Mouse (Mus musculus) CH12.LX (cell line): ENCODE measurements around the gene Gm20388. TPM values are rescaled to one million over a fixed set of nuclear protein-coding genes. Genes with fewer than 3 reads are reported as not detected.

Experiments
- DNase-seq: peaks from one replicate; pipeline ENCODE4 v3.0.0-alpha.2; 2013; ENCODE audit errors: extremely low read depth
- H3K27ac ChIP-seq: 2 replicates; pipeline ENCODE4 v1.5.1; 2012; ENCODE audit warnings: low read depth, mild to moderate bottlenecking, control low read depth, moderate library complexity; ENCODE audit not compliant: insufficient read depth
- H3K27me3 ChIP-seq: replicated peaks from 2 replicates; pipeline ENCODE3; 2012; ENCODE audit warnings: inconsistent platforms
- H3K36me3 ChIP-seq, 2 experiments: replicated peaks in 1 of 2; 2 replicates each; pipeline versions ENCODE3 to v1.6.1; 2012; ENCODE audit warnings: inconsistent platforms in 1 of 2, low read length in 1 of 2, mild to moderate bottlenecking in 1 of 2, mixed read lengths in 1 of 2, moderate library complexity in 1 of 2; ENCODE audit not compliant: control insufficient read depth in 1 of 2, insufficient read depth in 1 of 2
- H3K4me1 ChIP-seq, 2 experiments: 2 replicates each; pipeline ENCODE4 v1.6.1; 2012; ENCODE audit warnings: inconsistent platforms in 1 of 2, moderate library complexity in 1 of 2; ENCODE audit not compliant: insufficient read depth in 2 of 2, control insufficient read depth in 1 of 2
- H3K4me2 ChIP-seq: 2 replicates; pipeline ENCODE4 v1.6.1; 2012; ENCODE audit warnings: low read depth, mild to moderate bottlenecking, control low read depth; ENCODE audit not compliant: poor library complexity, insufficient read depth, severe bottlenecking
- H3K4me3 ChIP-seq, 3 experiments: fragments of 150-350 bp in 1 of 3; sonication (generic) in 1 of 3; replicated peaks in 1 of 3; 2 replicates each; pipeline versions ENCODE3 to v1.5.1; 2011 to 2012; ENCODE audit warnings: low read depth in 2 of 3, low read length in 2 of 3, mild to moderate bottlenecking in 2 of 3, moderate library complexity in 2 of 3, control low read depth in 1 of 3, improper control_type of control experiment in 1 of 3, inconsistent platforms in 1 of 3, mixed read lengths in 1 of 3; ENCODE audit not compliant: poor library complexity in 1 of 3
- H3K79me2 ChIP-seq: replicated peaks from 2 replicates; pipeline ENCODE4 v1.6.1; 2012; ENCODE audit warnings: mild to moderate bottlenecking, moderate library complexity; ENCODE audit not compliant: control insufficient read depth, poor library complexity, insufficient read depth, severe bottlenecking; ENCODE audit errors: extremely low read depth
- H3K9ac ChIP-seq: 2 replicates; pipeline ENCODE4 v1.6.1; 2012; ENCODE audit warnings: low read depth, mild to moderate bottlenecking, control low read depth, moderate library complexity; ENCODE audit not compliant: insufficient read depth
- H3K9me3 ChIP-seq: replicated peaks from 2 replicates; pipeline ENCODE3; 2012; ENCODE audit warnings: low read length, inconsistent platforms, mixed read lengths
- BHLHE40 ChIP-seq: IDR thresholded peaks from 2 replicates; pipeline ENCODE4 v1.6.1; 2011; ENCODE audit warnings: mild to moderate bottlenecking, low read depth, low read length, improper control_type of control experiment
- CHD2 ChIP-seq: IDR thresholded peaks from 2 replicates; pipeline ENCODE4 v1.6.1; 2011; ENCODE audit warnings: low read length, improper control_type of control experiment
- ELF1 ChIP-seq: IDR thresholded peaks from 2 replicates; pipeline ENCODE4 v1.6.1; 2014; ENCODE audit warnings: low read depth, mild to moderate bottlenecking, inconsistent platforms, low read length, improper control_type of control experiment
- EP300 ChIP-seq: IDR thresholded peaks from 2 replicates; pipeline ENCODE4 v1.6.1; 2011; ENCODE audit warnings: low read length, improper control_type of control experiment
- HCFC1 ChIP-seq: IDR thresholded peaks from 2 replicates; pipeline ENCODE4 v1.6.1; 2012; ENCODE audit warnings: low read depth, mild to moderate bottlenecking, inconsistent platforms, low read length, improper control_type of control experiment
- IRF4 ChIP-seq: IDR thresholded peaks from 2 replicates; pipeline ENCODE4 v1.6.1; 2014; ENCODE audit warnings: low read depth, mild to moderate bottlenecking, inconsistent platforms, low read length, improper control_type of control experiment
- KAT2A ChIP-seq: IDR thresholded peaks from 2 replicates; pipeline ENCODE4 v1.6.1; 2012; ENCODE audit warnings: low read length, improper control_type of control experiment, inconsistent platforms; ENCODE audit not compliant: insufficient replicate concordance
- MAFK ChIP-seq: IDR thresholded peaks from 2 replicates; pipeline ENCODE4 v1.6.1; 2011; ENCODE audit warnings: low read length, improper control_type of control experiment; ENCODE audit not compliant: insufficient replicate concordance
- MAX ChIP-seq: IDR thresholded peaks from 2 replicates; pipeline ENCODE4 v1.6.1; 2011; ENCODE audit warnings: low read length, improper control_type of control experiment
- MAZ ChIP-seq: IDR thresholded peaks from 2 replicates; pipeline ENCODE4 v1.6.1; 2012; ENCODE audit warnings: low read depth, mild to moderate bottlenecking, inconsistent platforms, low read length, improper control_type of control experiment, moderate library complexity
- MEF2A ChIP-seq: IDR thresholded peaks from 2 replicates; pipeline ENCODE4 v1.6.1; 2014; ENCODE audit warnings: low read depth, mild to moderate bottlenecking, inconsistent platforms, low read length, improper control_type of control experiment, borderline replicate concordance
- NELFE ChIP-seq: IDR thresholded peaks from 2 replicates; pipeline ENCODE4 v1.6.1; 2011; ENCODE audit warnings: low read depth, low read length, improper control_type of control experiment
- NRF1 ChIP-seq: IDR thresholded peaks from 2 replicates; pipeline ENCODE4 v1.6.1; 2014; ENCODE audit warnings: low read depth, mild to moderate bottlenecking, inconsistent platforms, low read length, improper control_type of control experiment, moderate library complexity
- POLR2A ChIP-seq: IDR thresholded peaks from 2 replicates; pipeline ENCODE4 v1.6.1; 2011; ENCODE audit warnings: low read depth, mild to moderate bottlenecking, improper control_type of control experiment, low read length
- POLR2AphosphoS2 ChIP-seq: IDR thresholded peaks from 2 replicates; pipeline ENCODE4 v1.6.1; 2011; ENCODE audit warnings: low read depth, low read length, improper control_type of control experiment
- SMC3 ChIP-seq: IDR thresholded peaks from 2 replicates; pipeline ENCODE4 v1.6.1; 2011; ENCODE audit warnings: low read depth, low read length, improper control_type of control experiment
- UBTF ChIP-seq: IDR thresholded peaks from 2 replicates; pipeline ENCODE4 v1.6.1; 2012; ENCODE audit warnings: low read depth, mild to moderate bottlenecking, inconsistent platforms, low read length, improper control_type of control experiment, moderate library complexity
- USF1 ChIP-seq: IDR thresholded peaks from 2 replicates; pipeline ENCODE4 v1.6.1; 2014; ENCODE audit warnings: low read depth, mild to moderate bottlenecking, inconsistent platforms, low read length, improper control_type of control experiment
- USF2 ChIP-seq: conservative IDR thresholded peaks from 2 replicates; pipeline ENCODE4 v1.6.1; 2011; ENCODE audit warnings: low read depth, low read length, improper control_type of control experiment
- ZNF384 ChIP-seq: IDR thresholded peaks from 2 replicates; pipeline ENCODE4 v1.6.1; 2012; ENCODE audit warnings: low read depth, low read length, improper control_type of control experiment, inconsistent platforms
- dilution Hi-C: fragments of 300-500 bp; cut with MboI; formaldehyde crosslinking; loops from 2 replicates; pipeline ENCODE4 v1.14.3; 2020; ENCODE audit warnings: low sequenced_read_pairs; ENCODE audit not compliant: extremely low pct_unique_long_range_greater_than_20kb, extremely low pct_ligation_motif_present
- in situ Hi-C: fragments of 300-500 bp; cut with MboI; formaldehyde crosslinking; loops from 3 replicates; pipeline ENCODE4 v1.14.3; 2019; ENCODE audit warnings: low sequenced_read_pairs, low pct_ligation_motif_present, low pct_unique_long_range_greater_than_20kb, mixed read lengths
- polyA plus RNA-seq: library from polyadenylated mRNA; unstranded; fragments of >175 nt; gene quantifications from 2 replicates; pipeline ENCODE4 v1.2.1, GENCODE M21; 2012; ENCODE audit warnings: low read depth; ENCODE audit not compliant: insufficient read length
- total RNA-seq, 2 experiments: library from RNA; depleted of rRNA; stranded (reverse); fragments of 300-350 nt in 1 of 2; fragments of >200 nt in 1 of 2; gene quantifications; 2 replicates each; pipeline ENCODE4 v1.2.3; 2012 to 2014

Gene Gm20388
- total and polyA plus RNA-seq, 3 experiments, result 14.8 to 26.3 (median 22.2) TPM

GRCm38 (mm10) chr8:123445981-123446380, 3535.3 kb downstream of the Gm20388 start:
- DNase-seq, result no peak
- Histone ChIP-seq H3K4me2 (no peak overlapping the region), H3K9ac (no peak overlapping the region), H3K9me3 (peaks cover 2% of the 10 kb centered on the region), H3K27ac (no peak overlapping the region), H3K79me2 (no peaks in the 10 kb centered on the region), H3K4me1 (peaks cover 13% of the 10 kb centered on the region in 2 experiments), H3K36me3 (peaks cover 0 to 33% of the 10 kb centered on the region in 2 experiments), H3K27me3 (no peaks in the 10 kb centered on the region), H3K4me3 (no peak overlapping the region)
- no peak for TF ChIP-seq EP300
- no peak for TF ChIP-seq UBTF
- no peak for TF ChIP-seq NRF1
- no peak for TF ChIP-seq MEF2A
- no peak for TF ChIP-seq ZNF384
- no peak for TF ChIP-seq USF2
- TF ChIP-seq CHD2, result no peak
- no peak for TF ChIP-seq BHLHE40
- no peak for TF ChIP-seq MAX
- TF ChIP-seq KAT2A, result no peak
- no peak for TF ChIP-seq IRF4
- TF ChIP-seq NELFE, result no peak
- no peak for TF ChIP-seq POLR2A
- no peak for TF ChIP-seq SMC3
- no peak for TF ChIP-seq ELF1
- TF ChIP-seq MAZ, result no peak
- in situ Hi-C loops (no loop called here), dilution Hi-C loops (no loop called here)

- Histone ChIP-seq H3K9me3 (no peaks in the 10 kb centered on the region), H3K4me3 (no peak overlapping the region), H3K27ac (no peak overlapping the region), H3K79me2 (no peaks in the 10 kb centered on the region), H3K4me2 (no peak overlapping the region), H3K9ac (no peak overlapping the region), H3K27me3 (no peaks in the 10 kb centered on the region), H3K36me3 (peaks cover 0 to 40% of the 10 kb centered on the region in 2 experiments), H3K4me1 (peaks cover 13% of the 10 kb centered on the region in 2 experiments)
- TF ChIP-seq MAX (no peak), MAFK (no peak), POLR2AphosphoS2 (no peak), ELF1 (no peak), MAZ (no peak), HCFC1 (no peak), USF1 (no peak)
- in situ Hi-C loops (no loop called here), dilution Hi-C loops (no loop called here)
- DNase-seq, result no peak
Observed at GRCm38 (mm10) chr8:123446799-123447198, 3536.2 kb downstream of the Gm20388 start.
